Mouse (Mus musculus): ENCODE data around the gene Zbtb5.
"Not testable (repeated sequence)": the region's sequence is repeated elsewhere in the genome, so short reads cannot be mapped to it uniquely, and the experiment has no call there.

The Zbtb5 gene

DNA sequence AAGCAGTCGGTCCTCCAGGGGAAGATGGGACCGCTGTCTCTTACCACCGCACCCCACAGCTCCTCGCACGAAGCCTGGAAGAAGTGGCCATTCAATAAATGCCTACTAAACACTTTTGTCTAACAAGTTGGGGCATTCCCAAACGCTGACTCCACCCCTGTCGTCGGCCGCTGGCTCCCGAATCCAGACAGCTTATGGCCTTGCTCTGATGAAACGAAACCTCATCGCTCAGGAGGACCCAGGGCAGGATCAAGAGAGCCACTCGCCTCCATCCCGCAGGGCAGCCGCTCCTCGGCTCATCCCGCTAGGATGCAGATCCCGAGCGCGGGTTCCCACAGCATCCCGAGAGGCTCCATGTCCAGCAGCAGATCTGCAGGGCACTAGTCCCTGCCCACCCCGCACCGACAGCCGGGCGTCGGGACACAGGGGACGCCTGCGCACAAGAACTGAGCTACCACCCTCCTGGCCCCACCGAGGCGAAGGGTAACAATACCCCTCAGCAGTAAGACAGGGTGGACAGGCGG is 569 bp downstream of the Zbtb5 start:
- no peak for DNase-seq (ENCODE audit: low spot score in 2 of 2)

DNA sequence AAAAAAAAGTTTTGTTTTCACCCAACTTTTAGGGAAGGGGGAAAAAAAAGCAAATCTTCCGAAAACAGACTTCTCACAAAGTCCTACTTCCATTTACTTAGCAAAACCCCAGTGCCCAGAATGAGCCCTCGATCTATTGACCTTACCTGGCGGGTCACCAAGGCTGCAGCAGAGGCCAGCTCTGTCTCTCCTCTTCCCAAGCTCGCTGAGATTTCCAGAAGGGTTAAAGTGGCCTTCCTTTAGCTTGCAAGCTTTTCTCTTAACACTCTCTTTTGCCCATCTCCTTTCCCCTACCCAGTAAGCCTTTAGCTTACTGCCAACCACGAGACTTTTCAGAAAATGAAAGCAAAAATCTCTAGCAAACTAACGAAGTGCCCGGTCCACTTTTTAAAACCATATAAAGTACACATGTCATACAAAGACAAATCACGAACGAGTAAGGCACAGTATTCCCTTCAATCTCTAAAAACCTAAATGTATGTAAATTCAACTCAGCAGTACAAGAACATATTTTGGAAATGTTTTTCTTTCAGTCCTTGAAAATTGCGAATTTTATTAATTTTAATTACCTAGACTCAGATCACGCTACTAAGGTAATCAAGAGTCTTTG is 1.3 kb downstream of the Zbtb5 start:
- DNase-seq (ENCODE audit: low spot score in 2 of 2), result no peak

DNA sequence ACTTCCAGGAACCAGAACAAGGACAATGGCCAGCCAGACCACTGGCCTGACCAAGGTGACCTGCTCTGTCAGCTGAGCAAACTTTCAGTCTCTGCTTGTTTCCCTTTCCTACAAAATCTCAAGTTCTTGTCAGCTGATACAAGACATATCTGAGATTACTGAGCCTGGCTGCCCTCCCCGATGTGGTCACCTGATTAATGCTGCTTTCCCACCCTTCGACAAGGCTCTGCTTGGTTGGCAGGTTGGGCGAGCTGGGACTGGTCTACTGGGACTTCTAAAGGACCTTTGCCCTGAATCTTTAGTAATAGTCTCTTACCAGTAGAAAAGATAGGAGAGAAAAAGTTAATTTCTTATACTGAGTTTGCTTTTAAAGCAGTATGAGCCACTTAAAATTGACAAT is 6.8 kb downstream of the Zbtb5 start:
- no peak for DNase-seq (ENCODE audit: low spot score in 2 of 2)

DNA sequence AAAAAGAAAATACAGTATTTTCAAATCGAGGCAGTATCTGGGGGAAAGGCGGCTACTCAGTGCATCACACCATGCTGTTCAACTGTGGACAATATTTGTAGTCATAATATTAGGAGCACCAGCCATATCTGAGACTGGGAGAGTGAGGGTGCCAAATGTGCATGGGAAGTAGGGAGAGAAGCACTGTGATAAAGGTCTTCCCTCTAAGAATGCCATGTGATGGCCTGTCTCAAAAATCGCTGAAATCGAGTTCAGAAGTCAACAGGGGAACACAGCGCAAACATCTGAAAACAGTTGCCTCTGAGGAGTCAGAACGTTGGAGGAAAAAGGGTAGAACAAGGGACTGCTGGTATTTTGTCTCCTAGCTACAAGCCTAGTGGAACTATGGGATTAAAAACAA is 12.2 kb downstream of the Zbtb5 start:
- no peak for DNase-seq (ENCODE audit: low spot score in 2 of 2)

DNA sequence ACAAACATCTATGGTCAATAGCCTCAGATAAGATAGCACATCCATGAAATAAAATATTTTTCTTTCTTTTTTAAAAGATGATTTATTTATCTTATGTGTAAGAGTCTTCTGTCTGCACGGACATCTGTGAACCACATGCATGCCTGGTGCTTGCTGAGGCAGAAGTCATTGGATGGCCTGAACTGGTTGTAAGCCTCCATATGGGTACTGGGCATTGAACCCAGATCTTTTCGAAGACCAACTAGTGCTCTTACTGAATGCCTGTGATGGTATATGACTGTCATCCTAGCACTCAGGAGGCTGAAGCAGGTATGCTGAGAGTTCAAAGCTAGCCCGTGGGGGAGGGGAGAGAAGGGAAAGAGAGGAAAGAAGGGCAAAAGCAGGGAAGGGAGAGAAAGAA is 14.1 kb downstream of the Zbtb5 start:
- DNase-seq (ENCODE audit: low spot score in 2 of 2), result no peak

DNA sequence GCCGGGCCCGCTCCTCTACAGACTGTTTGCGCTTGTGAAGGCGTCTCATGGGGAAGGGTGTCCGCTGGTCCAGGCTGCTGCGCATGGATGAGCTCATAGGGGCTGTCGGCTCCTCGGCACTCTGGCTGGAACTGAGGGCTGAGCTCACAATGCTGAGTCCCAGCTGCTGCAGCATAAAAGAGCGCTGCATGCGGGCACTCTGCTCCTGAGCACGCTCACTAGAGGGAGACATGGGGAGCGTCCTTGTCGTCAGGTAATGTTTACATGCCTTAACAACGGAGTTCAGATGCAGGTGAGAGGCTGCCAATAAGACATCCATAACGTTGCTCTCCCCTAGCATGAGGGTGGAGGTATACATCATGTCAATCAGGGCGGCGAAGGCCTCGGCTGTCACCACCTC is 17.4 kb downstream of the Zbtb5 start:
- no peak for DNase-seq (ENCODE audit: low spot score in 2 of 2)

DNA sequence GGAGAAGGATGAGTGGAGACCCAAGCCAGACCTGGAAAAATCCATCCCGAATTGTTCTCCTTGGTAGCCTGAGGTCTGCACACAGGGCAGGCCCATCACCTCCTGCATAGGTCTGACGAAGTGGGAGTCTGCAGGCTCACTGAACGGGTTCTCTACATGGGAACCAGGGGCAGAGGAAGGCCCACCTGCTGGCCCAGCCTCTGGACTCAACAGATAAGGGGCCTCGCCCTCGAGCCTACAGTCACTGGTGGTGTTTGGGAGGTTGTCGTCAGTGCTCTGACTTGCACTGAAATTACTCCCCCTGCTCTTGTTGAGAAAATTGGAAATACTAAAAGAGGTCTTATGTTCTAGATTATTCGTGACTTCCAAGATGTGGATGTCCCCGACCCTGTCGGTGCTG is 18.4 kb downstream of the Zbtb5 start:
- DNase-seq (ENCODE audit: low spot score in 2 of 2), result no peak

DNA sequence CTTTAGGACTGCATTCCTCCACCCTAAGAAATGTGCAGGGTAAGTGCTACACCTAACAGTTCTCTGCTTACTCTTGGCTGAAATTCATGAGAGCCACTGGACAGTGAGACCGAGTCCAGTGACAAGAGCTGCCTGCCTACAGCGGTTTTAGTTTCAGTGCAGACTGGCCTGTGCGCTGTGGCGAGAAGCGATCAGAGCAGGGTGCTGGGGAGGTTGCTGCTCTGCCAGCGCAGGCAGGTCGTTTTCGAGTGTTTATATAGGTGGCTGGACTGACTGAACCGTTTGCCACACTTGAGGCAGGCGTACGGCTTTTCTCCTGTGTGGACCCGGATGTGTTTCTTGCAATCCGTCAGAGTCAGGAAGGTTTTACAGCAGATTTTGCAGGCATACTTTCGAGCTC is 19.0 kb downstream of the Zbtb5 start:
- DNase-seq (ENCODE audit: low spot score in 2 of 2), result not testable (repeated sequence)

DNA sequence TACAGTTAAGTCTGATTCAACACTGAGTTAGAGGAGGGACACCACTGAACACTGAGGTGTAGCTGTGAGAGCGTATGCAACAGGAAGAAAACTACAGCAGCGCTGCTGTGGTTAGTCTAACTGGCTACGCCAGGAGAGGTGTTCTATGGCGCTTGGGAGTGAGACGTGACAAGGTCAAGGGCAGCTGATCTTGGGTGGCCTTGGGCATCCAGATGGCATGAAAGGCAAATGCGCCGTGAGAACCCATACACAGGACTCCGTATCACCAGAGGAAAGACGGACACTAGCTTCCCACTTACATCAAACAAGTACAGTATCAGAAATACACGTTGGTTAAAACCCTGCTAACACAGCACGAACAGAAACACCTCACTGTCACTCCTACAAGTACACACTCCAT is 19.9 kb downstream of the Zbtb5 start:
- not testable (repeated sequence) for DNase-seq (ENCODE audit: low spot score in 2 of 2)

DNA sequence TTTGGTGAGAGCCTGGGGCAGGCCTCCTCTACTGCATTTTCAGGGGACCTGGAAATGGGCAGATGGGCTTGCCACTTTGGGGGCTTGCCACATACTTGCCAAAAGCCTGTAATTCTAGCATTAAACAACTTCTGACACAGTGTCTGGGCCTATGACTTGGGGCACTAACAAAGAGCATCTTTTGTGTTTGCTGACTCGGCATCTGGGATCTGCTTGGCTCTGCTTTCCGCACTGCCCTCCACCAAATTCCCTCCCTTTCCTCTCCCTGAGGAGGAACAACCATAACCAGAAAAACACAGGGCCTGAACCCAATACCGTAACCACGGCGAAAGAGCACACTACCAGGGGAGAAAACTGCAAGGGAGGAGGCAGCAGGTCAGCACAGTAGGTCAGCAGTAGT is 21.7 kb downstream of the Zbtb5 start:
- DNase-seq (ENCODE audit: low spot score in 2 of 2), result no peak

DNA sequence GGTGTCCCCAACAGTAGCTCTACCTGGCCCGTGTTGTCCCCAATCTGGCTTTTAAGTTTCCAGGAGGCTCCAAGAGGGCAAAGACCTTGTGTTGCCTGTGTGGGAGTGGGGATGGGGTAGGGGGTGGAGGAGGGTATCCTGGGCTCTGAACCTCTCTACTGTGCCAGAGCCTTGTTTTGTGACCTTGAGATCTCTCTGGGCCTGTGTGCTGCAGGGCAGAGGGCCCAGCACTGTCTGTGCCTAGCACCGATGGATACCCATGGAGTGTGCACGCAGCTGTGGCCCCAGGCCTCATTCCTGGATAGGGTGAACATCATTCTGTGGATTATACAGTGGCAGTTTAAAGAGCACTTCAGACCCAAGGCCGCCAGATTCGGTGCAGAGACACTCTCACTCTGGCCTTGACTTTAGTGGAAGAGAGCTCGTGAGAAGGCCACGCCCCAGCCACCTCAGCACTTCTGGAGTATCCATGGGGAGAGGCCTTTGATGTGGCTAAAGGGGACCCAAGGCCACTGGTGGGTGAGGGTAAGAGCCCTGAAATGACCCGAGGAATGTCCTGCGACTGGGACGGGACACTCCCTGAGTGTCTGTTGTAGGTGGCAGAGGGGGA is 29.0 kb downstream of the Zbtb5 start:
- no peak for DNase-seq (ENCODE audit: low spot score in 2 of 2)

DNA sequence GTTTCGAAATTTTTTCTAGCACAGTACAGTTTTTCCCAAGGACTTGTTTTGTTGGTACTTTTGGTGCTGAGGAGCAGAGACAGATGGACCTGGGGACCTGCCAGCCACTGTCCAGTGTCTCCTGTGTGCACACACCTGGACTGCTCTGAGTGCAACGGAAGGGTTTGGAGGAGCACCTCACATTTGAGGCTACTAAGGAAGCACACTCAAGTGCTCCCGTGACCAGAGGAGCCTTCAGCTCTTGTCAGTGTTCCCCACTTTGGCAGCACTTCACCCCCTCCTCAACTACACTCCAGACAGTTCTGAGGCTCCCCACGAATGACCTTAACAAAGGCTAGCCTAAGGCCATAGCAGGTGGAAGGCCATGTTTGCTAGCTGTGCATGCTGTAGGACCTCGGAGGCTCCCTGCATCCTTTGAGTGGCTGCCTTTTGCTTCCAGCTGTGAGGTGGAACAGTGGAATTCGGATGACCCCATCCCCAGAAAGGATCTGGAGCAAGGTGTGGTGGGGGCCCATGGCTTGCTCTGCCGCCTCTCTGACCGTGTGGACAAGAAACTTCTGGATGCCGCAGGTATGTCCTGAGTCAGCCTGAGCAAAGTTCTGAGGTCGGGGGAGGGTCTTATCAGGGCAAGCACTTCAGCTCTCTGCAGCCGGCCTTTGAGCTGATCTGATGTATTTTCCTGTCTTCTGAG is 29.6 kb downstream of the Zbtb5 start:
- DNase-seq (ENCODE audit: low spot score in 2 of 2), result no peak

DNA sequence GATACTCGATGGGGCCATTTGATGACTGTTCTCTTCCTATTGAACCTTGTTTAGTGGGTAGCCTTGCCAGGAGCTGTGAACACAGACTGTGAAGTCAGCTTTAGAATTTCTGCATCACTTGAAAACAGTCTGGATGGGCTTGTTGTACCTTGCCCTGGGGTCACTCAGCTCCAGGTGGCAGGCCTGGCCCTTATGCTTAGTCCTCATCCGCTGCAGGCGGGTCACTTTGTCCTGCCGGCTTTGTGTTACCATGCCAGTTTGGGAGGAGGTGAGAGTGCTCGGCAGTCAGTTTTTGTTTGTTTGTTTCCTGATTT is 30.3 kb downstream of the Zbtb5 start:
- DNase-seq (ENCODE audit: low spot score in 2 of 2), result no peak

DNA sequence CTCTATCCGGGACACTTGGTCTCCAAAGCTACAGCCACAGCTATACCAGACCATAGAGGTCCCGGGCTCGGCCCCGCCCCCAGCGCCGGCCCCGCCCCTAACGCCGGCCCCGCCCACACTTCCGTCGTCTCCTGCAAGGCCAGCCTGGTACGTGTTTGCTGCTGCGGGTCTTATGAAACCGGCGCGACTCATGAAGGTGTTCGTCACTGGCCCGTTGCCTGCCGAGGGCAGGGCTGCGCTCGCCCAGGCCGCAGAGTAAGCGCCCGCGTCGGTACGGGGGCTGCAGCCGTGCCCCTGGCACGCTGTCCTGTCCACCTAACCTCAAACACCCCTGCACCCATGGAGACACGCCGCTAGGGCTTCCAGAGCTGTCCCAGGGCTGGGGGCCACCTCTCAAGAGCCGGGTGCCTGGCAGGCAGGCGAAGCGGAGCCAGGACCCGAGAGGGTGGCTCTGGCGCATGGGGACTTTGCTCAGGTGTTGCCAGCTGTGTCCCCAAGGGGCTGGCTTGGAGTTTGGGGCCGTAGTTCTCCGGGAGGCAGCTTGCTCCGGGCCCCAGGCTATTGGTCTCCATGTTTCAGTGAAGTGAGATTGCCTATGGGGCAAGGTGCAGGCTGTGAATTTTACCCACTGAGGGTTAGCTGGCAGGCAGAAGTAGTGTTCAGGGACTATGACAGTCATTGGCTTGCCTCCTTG is 30.8 kb downstream of the Zbtb5 start, which contains the start of gene Grhpr:
TSS of gene Grhpr (plus strand) at position 116 of the 694 bp plus-strand sequence.
- peak; percentile 67 for DNase-seq (ENCODE audit: low spot score in 2 of 2)

DNA sequence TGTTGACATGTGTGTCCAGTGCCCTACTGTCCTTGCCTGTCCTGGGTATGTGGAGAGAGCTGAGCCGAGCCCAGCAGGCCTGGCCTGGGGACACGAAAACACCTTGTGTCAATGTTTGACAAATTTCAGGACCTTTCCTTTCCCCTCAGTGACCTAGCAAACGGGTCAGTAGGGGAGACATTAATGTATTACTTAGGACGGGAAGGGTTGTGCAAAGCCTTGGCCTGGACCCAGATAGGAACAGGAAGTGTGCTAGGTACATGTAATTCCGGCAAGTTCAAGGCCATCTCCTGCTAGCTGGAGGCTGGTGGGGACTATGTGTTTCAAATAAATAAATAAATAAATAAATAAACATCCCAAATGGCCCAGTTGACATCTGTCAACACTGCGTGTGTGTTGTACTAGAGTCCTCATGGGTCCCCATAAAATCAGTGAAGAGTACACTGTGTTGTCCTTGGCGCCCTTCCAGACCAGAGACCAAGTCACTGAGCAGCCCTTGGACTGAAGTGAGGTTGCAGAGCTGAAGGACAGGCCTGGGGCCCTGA is 32.3 kb downstream of the Zbtb5 start:
- no peak for DNase-seq (ENCODE audit: low spot score in 2 of 2)

DNA sequence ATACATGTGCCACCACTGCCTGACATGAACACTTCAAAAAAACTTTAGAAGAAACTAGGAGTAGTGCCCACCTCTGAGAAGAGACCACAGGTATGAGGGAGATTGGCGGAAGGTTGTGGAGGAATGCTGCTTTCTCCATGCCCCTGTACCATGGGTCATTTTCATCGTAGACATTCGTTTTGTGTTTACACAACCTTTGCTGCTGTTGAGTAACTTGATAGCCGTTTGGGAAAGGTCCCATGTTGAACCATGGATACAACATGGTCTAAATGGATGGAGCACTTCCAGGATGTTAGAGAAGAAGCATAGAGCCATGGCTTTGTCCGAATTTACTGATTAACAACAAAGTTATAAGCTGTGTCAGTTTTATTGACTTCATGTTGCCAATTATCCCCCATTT is 34.0 kb downstream of the Zbtb5 start:
- DNase-seq (ENCODE audit: low spot score in 2 of 2), result no peak

DNA sequence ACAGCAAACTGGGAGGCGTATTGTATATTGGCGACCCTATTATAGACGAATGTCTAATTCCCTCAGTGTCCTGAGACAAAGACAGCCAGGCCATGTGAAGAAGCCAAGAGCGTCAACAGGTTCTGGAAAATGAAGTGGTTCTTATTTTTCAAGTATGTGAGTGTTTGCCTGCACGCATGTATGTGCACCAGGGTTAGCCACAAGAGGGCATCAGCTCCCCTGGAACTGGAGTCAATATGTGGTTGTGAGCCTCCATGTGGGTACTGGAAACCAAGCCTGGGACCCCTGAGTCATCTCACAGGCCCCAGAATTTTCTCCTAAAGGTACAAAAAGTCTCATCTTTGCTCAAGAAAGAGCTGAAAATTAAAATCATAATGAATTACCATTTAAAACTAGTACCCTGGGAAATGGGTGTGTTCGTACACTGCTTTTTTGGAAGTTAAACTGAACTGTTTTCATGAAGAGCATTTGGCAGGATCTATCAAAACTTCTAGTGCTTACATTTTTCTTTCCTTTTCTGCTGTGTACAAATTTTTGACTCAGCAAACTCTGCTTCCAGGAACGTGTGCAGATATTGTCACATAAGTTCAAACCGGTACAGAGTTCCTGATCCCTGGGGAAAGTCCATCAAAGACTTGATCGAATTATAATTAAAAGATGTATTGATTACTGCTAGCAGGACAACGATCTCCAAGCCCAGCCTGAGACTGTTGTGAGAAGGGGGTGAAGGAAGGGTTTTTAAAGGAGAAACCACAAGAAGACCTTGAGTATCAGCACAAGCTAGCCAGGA is 35.1 kb downstream of the Zbtb5 start:
- DNase-seq (ENCODE audit: low spot score in 2 of 2), result no peak

DNA sequence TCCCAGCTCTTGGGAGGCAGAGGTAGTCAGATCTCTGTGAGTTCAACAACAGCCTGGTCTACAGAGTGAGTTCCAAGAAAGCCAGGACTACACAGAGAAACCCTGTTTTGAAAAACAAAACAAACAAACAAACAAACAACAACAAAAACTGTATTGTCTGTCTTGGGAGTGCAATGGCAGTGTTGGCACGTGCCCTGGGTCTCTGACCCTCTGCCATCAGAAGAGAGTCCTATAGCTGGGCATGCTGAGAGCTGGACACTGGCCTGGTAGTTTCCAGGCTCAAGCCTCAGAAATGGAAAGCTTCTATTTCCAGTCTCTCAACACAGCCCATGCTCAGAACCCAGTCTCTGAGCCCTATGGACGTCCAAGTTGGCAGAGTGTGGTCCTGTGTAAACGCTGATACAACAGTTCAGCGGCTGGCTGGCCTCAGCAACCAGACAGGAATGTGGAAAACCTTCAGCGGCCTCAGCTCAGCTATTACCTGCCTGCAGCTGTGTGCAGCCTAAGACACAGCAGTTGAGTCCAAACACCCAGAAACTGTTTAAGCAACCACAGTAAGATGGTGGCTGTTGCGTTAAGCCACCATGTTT is 36.1 kb downstream of the Zbtb5 start:
- DNase-seq (ENCODE audit: low spot score in 2 of 2), result no peak

DNA sequence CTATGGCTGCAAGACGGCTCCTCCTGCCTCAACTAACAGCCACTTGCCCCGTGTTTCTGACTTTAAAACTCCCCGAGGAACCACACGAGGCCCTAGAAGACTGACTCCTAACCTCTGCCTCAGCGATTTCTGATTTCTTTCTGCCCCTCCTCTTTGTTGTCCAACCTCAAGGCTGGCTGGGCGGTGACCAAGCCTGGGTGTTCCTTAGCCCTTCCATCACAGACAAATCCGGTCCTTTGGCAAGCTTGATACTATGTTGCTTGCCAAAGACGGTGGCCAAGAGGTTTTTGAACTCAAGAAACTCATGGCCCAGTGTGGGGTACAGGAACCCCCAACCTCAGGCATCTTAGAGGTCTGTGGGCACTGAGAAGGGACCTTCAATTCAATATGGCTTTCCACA is 37.9 kb downstream of the Zbtb5 start:
- no peak for DNase-seq (ENCODE audit: low spot score in 2 of 2)

DNA sequence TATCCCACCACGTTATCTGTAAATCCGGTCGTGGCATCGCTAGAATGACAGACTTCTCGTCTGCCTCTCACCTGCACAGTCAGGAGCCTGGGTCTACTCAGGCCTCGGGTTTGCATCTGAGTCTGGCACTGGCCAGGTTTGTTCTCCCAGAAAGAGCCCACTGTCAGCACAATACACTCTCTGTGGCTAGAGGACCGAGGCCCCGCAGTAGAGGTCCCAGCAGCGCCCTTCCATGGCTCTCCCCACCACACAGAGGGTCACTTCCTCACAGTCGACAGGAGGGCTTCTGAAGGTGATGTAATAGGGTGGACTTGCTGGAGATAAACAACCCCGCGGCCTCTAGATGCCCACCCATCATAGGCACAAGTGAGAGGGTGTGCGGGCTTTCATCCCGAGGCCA is 38.3 kb downstream of the Zbtb5 start:
- no peak for DNase-seq (ENCODE audit: low spot score in 2 of 2)

DNA sequence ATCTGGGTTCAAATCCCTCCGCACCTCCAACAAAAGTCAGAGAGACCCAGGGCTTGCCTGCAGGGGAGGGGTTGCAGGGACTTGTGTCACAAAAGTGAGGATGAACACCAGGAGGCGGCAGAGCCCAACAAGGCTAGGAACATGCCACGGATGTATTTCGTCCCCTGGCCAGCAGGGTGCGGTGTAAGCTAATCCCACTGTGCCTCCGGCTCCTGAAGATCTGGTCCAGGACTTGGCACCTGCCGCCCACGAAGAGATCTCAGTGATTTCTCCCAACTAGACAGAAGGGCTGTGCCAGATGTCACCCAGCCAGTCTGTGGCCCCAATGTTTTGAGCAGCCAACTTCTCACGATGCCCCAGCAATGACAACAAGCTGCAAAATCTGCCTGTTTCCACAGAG is 38.8 kb downstream of the Zbtb5 start:
- DNase-seq (ENCODE audit: low spot score in 2 of 2), result peak; percentile 87 to 95

Measured in frontal cortex, postnatal 36 days (tissue).